In the genomic region with DNA sequence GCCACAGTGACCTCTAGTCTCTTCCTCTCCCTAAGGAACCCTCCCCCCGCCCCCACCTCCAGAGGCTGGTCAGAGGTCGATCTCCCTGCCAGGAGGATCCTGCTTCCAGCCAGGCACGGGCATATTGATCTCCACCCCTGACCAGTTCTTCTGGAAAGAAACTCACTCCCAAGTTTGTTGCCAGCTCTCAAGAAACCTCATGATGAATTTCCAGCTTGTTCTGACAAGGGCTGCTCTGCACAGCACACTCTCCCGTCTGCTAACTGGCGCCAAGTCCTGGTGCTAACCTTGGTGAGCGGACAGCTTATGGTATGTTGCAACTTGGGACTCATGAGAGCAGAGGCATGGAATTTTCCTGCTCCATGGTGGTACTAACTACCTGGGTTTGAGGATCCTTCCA, we compare ENCODE assay signal across 26 mouse cellular contexts. TPM values are rescaled to one million over a fixed set of nuclear protein-coding genes. Genes with fewer than 3 reads are reported as not detected.
A peak's percentile ranks its signal among the peaks of the same experiment; 100 is the strongest.
DNase-seq lines count a peak whose midpoint lies in the region; ATAC-seq and TF ChIP-seq lines count a peak whose summit lies in the region.
"Had no signal": no experiment of that assay in that cellular context is flagged by ENCODE, and none has a peak within 500 bp of the region (broad histone marks: within the 10 kb centered on the region; RNA-seq: fewer than 3 reads in every experiment).

No protein-coding gene starts in this region.

- H3K36me3 ChIP-seq in midbrain, embryonic 15.5 days (replicated peaks) = peaks cover 23% of the 10 kb centered on the region; the same call in 1 of the 2 replicates
- H3K36me3 ChIP-seq in hindbrain, postnatal 0 days (ENCODE audit: insufficient read depth, low read length) = peaks cover 26% of the 10 kb centered on the region

- no peak for TF ChIP-seq CTCF in hindbrain, postnatal 0 days (IDR thresholded peaks at IDR 0.05; ENCODE audit: low read depth)

- H3K4me3 ChIP-seq in midbrain, embryonic 15.5 days = no peak overlapping the region
- no peak overlapping the region for H3K4me3 ChIP-seq in hindbrain, postnatal 0 days (ENCODE audit: low read length)
- H3K4me3 ChIP-seq: embryonic facial prominence, embryonic 15.5 days; intestine, embryonic 15.5 days; limb, embryonic 15.5 days; midbrain, embryonic 12.5 days; neural tube, embryonic 12.5 days had no signal

- peaks cover 19% of the 10 kb centered on the region for H3K4me1 ChIP-seq in midbrain, embryonic 15.5 days
- peaks cover 19% of the 10 kb centered on the region for H3K4me1 ChIP-seq in hindbrain, postnatal 0 days (ENCODE audit: insufficient read depth, low read length)
- H3K4me1 ChIP-seq: intestine, embryonic 15.5 days; neural tube, embryonic 12.5 days had no signal

- H3K27me3 ChIP-seq in midbrain, embryonic 15.5 days (replicated peaks) = no peaks in the 10 kb centered on the region
- no peaks in the 10 kb centered on the region for H3K27me3 ChIP-seq in hindbrain, postnatal 0 days (ENCODE audit: insufficient read depth, low read length)
- H3K27me3 ChIP-seq: embryonic facial prominence, embryonic 15.5 days; intestine, embryonic 15.5 days; limb, embryonic 15.5 days; midbrain, embryonic 12.5 days; neural tube, embryonic 12.5 days; Patski had no signal

- H3K9me3 ChIP-seq in midbrain, embryonic 15.5 days = no peaks in the 10 kb centered on the region
- no peaks in the 10 kb centered on the region for H3K9me3 ChIP-seq in hindbrain, postnatal 0 days (ENCODE audit: low read length)
- H3K9me3 ChIP-seq: embryonic facial prominence, embryonic 15.5 days; intestine, embryonic 15.5 days; limb, embryonic 15.5 days; midbrain, embryonic 12.5 days; neural tube, embryonic 12.5 days had no signal

- H3K4me2 ChIP-seq in midbrain, embryonic 15.5 days = no peak overlapping the region
- no peak overlapping the region for H3K4me2 ChIP-seq in hindbrain, postnatal 0 days (ENCODE audit: low read depth, low read length)
- H3K4me2 ChIP-seq: embryonic facial prominence, embryonic 15.5 days; hindbrain, embryonic 14.5 days; intestine, embryonic 15.5 days; limb, embryonic 15.5 days; midbrain, embryonic 12.5 days; neural tube, embryonic 12.5 days had no signal

- H3K27ac ChIP-seq in midbrain, embryonic 15.5 days = no peak overlapping the region
- no peak overlapping the region for H3K27ac ChIP-seq in hindbrain, postnatal 0 days
- H3K27ac ChIP-seq: embryonic facial prominence, embryonic 15.5 days; hindbrain, embryonic 14.5 days; intestine, embryonic 15.5 days; limb, embryonic 15.5 days; midbrain, embryonic 12.5 days; neural tube, embryonic 12.5 days had no signal

- peak; percentile 11 to 16 for DNase-seq in kidney, adult 8-10 months
- no peak for DNase-seq in kidney, adult 9 months
- DNase-seq in adipocyte (ENCODE audit: low spot score) = peak; percentile 97
- DNase-seq in adrenal gland, postnatal 10 days = peak; percentile 81
- peak; percentile 10 for DNase-seq in skeletal muscle tissue, adult 2 months (ENCODE audit: low read depth, low spot score)
- DNase-seq in hindbrain, postnatal 0 days (ENCODE audit: low spot score) = no peak
- DNase-seq: cerebellum, postnatal 36 days; heart, postnatal 36 days; layer of hippocampus, postnatal 36 days; liver, postnatal 0 days; lung, postnatal 10 days; right cerebral cortex, adult 18-20 months had no signal

- no peak for ATAC-seq in midbrain, embryonic 15.5 days (replicated peaks)
- ATAC-seq in hindbrain, postnatal 0 days = no peak
- ATAC-seq: intestine, embryonic 15.5 days; liver, postnatal 0 days; Patski had no signal

- 84% methylated on average over 6 of the region's 6 CpGs for WGBS in midbrain, embryonic 15.5 days
- 72% methylated on average over 6 of the region's 6 CpGs for WGBS in hindbrain, postnatal 0 days

- H3K9ac ChIP-seq in midbrain, embryonic 15.5 days = no peak overlapping the region
- H3K9ac ChIP-seq in hindbrain, postnatal 0 days (replicated peaks; ENCODE audit: low read length) = no peak overlapping the region
- H3K9ac ChIP-seq: embryonic facial prominence, embryonic 15.5 days; hindbrain, embryonic 14.5 days; intestine, embryonic 15.5 days; limb, embryonic 15.5 days; liver, postnatal 0 days; midbrain, embryonic 12.5 days; neural tube, embryonic 12.5 days had no signal

RNA-seq across cellular contexts. Expression of a gene that starts 15.9 kb away (rescaled TPM):
- 1 to 10 TPM; 3.4 to 4.8 TPM for total RNA-seq in adrenal gland, postnatal 10 days (2021)
- 124 and 132 TPM in 2 replicates for polyA plus RNA-seq in midbrain, embryonic 15.5 days (2015; fragmentation: Nextera tagmentation; extraction: Ambion mirVana)
- 143 and 164 TPM in 2 replicates for total RNA-seq in hindbrain, postnatal 0 days (2014; rRNA removed)
- 113 and 118 TPM in 2 replicates for polyA plus RNA-seq in hindbrain, postnatal 0 days (2015; fragmentation: Nextera tagmentation; extraction: Ambion mirVana)
- total RNA-seq: granulocyte monocyte progenitor cell, adult 5-6 weeks; megakaryocyte progenitor cell, adult 5-6 weeks had no signal

RNA-seq across cellular contexts. Expression of a gene that starts 22.9 kb away (rescaled TPM):
- under 1 TPM; 0.15 to 0.18 TPM for total RNA-seq in adrenal gland, postnatal 10 days (2021)
- polyA plus RNA-seq in midbrain, embryonic 15.5 days (2015; fragmentation: Nextera tagmentation; extraction: Ambion mirVana) = 0.14 and 0.39 TPM in 2 replicates
- not detected in 2 replicates for total RNA-seq in hindbrain, postnatal 0 days (2014; rRNA removed)
- polyA plus RNA-seq in hindbrain, postnatal 0 days (2015; fragmentation: Nextera tagmentation; extraction: Ambion mirVana) = 0.06 TPM in 1 of 2 replicates, not detected in the other
- total RNA-seq: gastrocnemius, adult 18-20 months; granulocyte monocyte progenitor cell, adult 5-6 weeks; layer of hippocampus, postnatal 36 days; left cerebral cortex, postnatal 36 days; megakaryocyte progenitor cell, adult 5-6 weeks had no signal
- polyA plus RNA-seq: heart, embryonic 14.5 days; spleen, adult 2 months had no signal

RNA-seq across cellular contexts. Expression of a gene that starts 35.8 kb away (rescaled TPM):
- 10 to 100 TPM; 25.7 to 29.6 TPM for total RNA-seq in adrenal gland, postnatal 10 days (2021)
- 39.6 and 43.9 TPM in 2 replicates for polyA plus RNA-seq in midbrain, embryonic 15.5 days (2015; fragmentation: Nextera tagmentation; extraction: Ambion mirVana)
- total RNA-seq in hindbrain, postnatal 0 days (2014; rRNA removed) = 43.9 and 45.6 TPM in 2 replicates
- polyA plus RNA-seq in hindbrain, postnatal 0 days (2015; fragmentation: Nextera tagmentation; extraction: Ambion mirVana) = 32.7 and 33.6 TPM in 2 replicates

RNA-seq across cellular contexts. Expression of a gene that starts 35.9 kb away (rescaled TPM):
- 10 to 100 TPM; 15.7 to 25.8 TPM for total RNA-seq in adrenal gland, postnatal 10 days (2021)
- polyA plus RNA-seq in midbrain, embryonic 15.5 days (2015; fragmentation: Nextera tagmentation; extraction: Ambion mirVana) = 64.0 and 66.8 TPM in 2 replicates
- 84.3 and 92.0 TPM in 2 replicates for total RNA-seq in hindbrain, postnatal 0 days (2014; rRNA removed)
- polyA plus RNA-seq in hindbrain, postnatal 0 days (2015; fragmentation: Nextera tagmentation; extraction: Ambion mirVana) = 49.1 and 56.0 TPM in 2 replicates

RNA-seq across cellular contexts. Expression of a gene that starts 52.6 kb away (rescaled TPM):
- 10 to 100 TPM; 28.4 to 32.3 TPM for total RNA-seq in adrenal gland, postnatal 10 days (2021)
- polyA plus RNA-seq in midbrain, embryonic 15.5 days (2015; fragmentation: Nextera tagmentation; extraction: Ambion mirVana) = 35.7 and 38.2 TPM in 2 replicates
- total RNA-seq in hindbrain, postnatal 0 days (2014; rRNA removed) = 16.5 and 20.2 TPM in 2 replicates
- 24.3 and 24.4 TPM in 2 replicates for polyA plus RNA-seq in hindbrain, postnatal 0 days (2015; fragmentation: Nextera tagmentation; extraction: Ambion mirVana)

Comparison
In these comparisons a context has a peak if more than half of its experiments do, and no peak if none do; other contexts are left out.
1. DNase-seq: peak in kidney, adult 8-10 months (2 of 2), adipocyte (single experiment), adrenal gland, postnatal 10 days (single experiment) and skeletal muscle tissue, adult 2 months (single experiment); none in kidney, adult 9 months (single experiment) and hindbrain, postnatal 0 days (single experiment).
2. RNA of a gene that starts 15.9 kb away (total RNA-seq): 143 to 164 TPM in hindbrain, postnatal 0 days; 3.4 to 4.8 TPM in adrenal gland, postnatal 10 days; every median in the first group is over 10 times any median in the second.